Mouse (Mus musculus) B cell, adult 2 months (primary cell): ENCODE measurements around the gene Ccdc81.

Source experiments
- DNase-seq, 2 experiments: peaks; one replicate each; pipeline ENCODE4 v3.0.0; 2022

Gene Ccdc81

GRCm38 (mm10) chr7:89864769-89865168 lies 38.7 kb downstream of the Ccdc81 start:
- no peak for DNase-seq

DNA sequence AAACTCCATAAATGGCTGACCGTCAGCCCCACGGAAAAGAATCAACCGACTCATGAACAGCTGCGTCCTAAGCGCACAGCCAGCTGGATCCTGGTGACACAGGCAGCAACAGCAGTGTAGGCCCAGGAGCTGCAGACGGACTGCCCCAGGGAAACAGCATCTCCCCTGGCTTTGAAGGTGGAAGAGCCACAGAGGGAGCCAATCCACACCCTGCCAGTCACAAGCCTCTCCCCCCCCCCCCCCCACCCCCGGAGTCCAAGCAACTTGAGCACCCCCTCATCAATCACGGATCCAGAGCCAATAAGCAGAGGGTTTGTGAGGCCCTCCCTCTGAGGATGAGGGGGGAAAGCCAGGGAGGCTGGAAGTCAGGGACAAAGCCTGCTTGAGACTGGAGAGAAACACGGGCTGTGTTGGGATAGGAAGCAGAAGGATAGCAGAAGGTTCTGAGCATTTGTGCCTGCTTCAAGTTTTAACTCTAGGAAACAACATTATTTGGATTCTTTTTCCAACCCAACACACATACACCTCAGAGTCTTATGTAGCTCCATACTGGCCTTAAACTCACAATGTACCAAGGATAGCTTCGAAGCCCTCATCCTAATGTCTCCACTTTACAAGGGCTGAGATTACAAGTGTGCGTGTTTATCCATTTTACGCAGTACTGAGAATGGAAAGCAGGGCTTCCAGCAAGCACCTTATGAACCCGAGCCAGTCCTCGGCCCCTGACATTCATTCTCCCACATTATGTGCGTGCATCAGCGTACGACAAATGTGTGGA lies 46.8 kb downstream of the Ccdc81 start:
- no peak for DNase-seq

- DNase-seq = no peak
Measured at GRCm38 (mm10) chr7:89855196-89855595, 48.2 kb downstream of the Ccdc81 start.

GRCm38 (mm10) chr7:89853131-89853530 lies 50.3 kb downstream of the Ccdc81 start:
- DNase-seq = no peak

DNA sequence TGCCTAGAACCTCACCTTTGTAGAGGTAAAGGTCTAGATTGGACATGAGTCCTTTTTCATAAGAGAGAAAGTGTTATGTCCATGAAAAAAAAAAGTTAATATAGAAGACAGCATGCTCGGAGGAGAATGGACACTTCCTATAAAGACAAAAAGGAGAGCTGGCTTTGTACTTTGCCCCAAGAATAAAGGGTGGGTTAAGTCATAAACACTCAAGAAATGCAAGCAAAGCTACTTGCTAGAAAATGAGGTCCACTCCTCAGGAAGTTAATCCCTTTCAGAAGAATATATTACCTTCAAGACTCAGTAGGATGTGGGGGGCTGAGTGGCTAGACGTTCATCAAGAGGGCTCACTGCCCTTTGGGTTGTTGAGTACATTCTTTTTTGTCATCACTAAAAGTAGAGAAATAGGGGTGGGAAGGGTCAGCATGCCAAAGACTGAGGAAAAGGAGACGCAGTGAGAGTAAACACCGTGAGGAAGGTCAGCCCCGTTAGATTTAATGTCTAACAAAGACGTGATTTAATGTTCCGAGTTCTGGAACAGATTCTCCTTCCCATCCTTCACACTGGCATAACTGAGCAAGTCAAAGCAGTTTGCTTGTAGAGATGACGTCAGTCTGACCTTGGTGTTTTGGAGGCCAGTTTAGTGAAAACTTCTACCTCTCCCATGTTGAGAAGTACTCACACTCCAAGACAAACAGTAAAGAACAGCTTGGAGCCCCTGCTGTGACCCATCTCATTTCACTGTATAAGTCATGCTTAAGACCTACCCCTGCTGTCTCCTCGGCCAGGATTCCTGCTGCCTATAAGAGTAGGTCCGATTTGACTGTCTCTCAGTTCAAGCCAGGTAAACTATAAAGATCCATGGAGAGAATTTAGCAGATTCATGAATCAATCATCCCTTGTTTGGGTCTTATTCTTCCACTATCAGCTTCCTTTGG lies 51.0 kb downstream of the Ccdc81 start:
- no peak for DNase-seq

GRCm38 (mm10) chr7:89850510-89850909 lies 52.9 kb downstream of the Ccdc81 start:
- no peak for DNase-seq

GRCm38 (mm10) chr7:89845669-89846068 lies 57.8 kb downstream of the Ccdc81 start:
- no peak for DNase-seq

GRCm38 (mm10) chr7:89843533-89843932 lies 59.9 kb downstream of the Ccdc81 start:
- DNase-seq = peak; percentile 51 to 55

- DNase-seq = peak; percentile 21 to 34
Measured at GRCm38 (mm10) chr7:89843121-89843520, 60.3 kb downstream of the Ccdc81 start.

GRCm38 (mm10) chr7:89842404-89842715 lies 61.1 kb downstream of the Ccdc81 start:
- DNase-seq = peak in 1 of 2 experiments; percentile 1

- peak; percentile 73 to 75 for DNase-seq
Measured at GRCm38 (mm10) chr7:89841670-89842403, 61.6 kb downstream of the Ccdc81 start.

DNA sequence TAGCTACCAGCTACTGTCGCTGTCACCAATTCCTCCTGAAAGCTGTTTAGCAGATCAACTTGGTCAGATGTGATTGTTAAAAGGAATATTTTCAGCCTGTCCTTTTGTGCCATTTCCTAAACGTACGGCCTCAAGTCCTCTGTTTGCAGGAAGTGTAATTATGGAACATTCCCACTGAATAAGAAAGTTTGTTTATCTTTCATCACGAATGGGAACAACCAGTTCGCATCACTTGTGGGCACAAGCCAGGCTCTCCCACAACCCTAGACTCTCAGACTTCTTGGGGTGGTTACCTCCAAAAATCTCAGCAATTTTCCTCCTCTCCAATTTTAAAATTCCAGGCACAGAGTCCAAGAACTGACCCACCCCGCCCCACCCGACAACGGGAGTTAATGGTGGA lies 63.7 kb downstream of the Ccdc81 start:
- DNase-seq = no peak

- no peak for DNase-seq
Measured at GRCm38 (mm10) chr7:89837841-89838240, 65.6 kb downstream of the Ccdc81 start.

GRCm38 (mm10) chr7:89836676-89837075 lies 66.8 kb downstream of the Ccdc81 start:
- DNase-seq = no peak

GRCm38 (mm10) chr7:89835566-89835965 lies 67.9 kb downstream of the Ccdc81 start:
- DNase-seq = peak; percentile 12 to 18

DNA sequence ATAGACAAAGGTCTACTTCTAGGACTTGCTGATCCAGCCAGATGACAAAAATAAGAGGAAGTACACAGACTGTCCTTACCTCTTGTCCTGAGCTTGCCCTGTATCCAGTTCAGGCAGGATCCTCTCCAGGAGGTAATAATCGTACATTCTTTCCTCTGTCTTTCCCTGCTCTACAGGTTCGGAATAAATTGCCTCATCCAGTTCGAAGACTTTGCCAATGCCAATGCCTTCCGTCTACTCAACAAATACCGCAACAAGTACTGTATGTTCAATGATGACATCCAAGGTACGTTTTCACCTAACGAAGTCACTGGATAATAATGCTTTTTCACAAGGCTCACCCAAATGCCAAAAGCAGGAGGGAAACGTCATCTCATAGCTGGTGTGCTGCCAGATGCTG lies 69.9 kb downstream of the Ccdc81 start:
- DNase-seq = no peak

GRCm38 (mm10) chr7:89829201-89829600 lies 74.2 kb downstream of the Ccdc81 start:
- no peak for DNase-seq

- no peak for DNase-seq
Measured at GRCm38 (mm10) chr7:89828436-89829065, 74.9 kb downstream of the Ccdc81 start.
